Mouse (Mus musculus): ENCODE measurements around the gene A530064D06Rik. TPM values are rescaled to one million over a fixed set of nuclear protein-coding genes. Genes with fewer than 3 reads are reported as not detected.

Gene A530064D06Rik
- total RNA-seq, 1 experiment = not detected

DNA sequence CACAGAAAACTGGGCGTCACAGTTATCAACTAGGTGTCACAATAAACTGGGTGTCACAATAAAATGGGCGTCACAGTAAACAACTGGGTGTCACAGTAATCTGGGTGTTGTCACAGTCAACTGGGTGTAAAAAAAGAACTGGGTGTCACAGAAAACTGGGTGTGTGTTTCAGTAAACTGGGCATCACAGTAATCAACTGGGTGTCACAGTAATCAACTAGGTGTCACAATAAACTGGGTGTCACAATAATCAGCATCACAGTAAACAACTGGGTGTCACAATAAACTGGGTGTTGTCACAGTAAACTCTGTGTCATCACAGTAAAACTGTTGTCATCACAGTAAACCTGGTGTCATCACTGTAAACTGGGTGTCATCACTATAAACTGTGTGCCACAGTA lies 25.3 kb upstream of the A530064D06Rik start:
- no peak for DNase-seq (ENCODE audit: low read depth, low spot score)
- Histone ChIP-seq H3K9ac (ENCODE audit: insufficient read depth, low read depth, low read length, poor library complexity, severe bottlenecking) (no peak overlapping the region), H3K4me3 (ENCODE audit: insufficient read depth in 1 of 2, low read depth in 1 of 2, low read length in 2 of 2, poor library complexity in 1 of 2, severe bottlenecking in 1 of 2) (no peak overlapping the region), H3K4me1 (ENCODE audit: control insufficient read depth in 2 of 2, insufficient read depth in 2 of 2, low read length in 2 of 2, poor library complexity in 1 of 2) (no peaks in the 10 kb centered on the region), H3K9me3 (ENCODE audit: control insufficient read depth, insufficient read depth, low read depth, low read length) (no peaks in the 10 kb centered on the region), H3K36me3 (ENCODE audit: control insufficient read depth, insufficient read depth, low read length, poor library complexity, severe bottlenecking) (no peaks in the 10 kb centered on the region), H3K27ac (ENCODE audit: insufficient read depth, low read depth, low read length, poor library complexity, severe bottlenecking) (no peak overlapping the region)
- in situ Hi-C loops (cut with MboI; ENCODE audit: low sequenced_read_pairs in 2 of 2, unreplicated experiment in 2 of 2) = no loop called here
- TF ChIP-seq CHD2 (IDR thresholded peaks at IDR 0.05; ENCODE audit: low read depth, low read length) (no peak), MAFK (IDR thresholded peaks at IDR 0.05; ENCODE audit: insufficient read depth, low read depth, low read length) (no peak), ZNF384 (IDR thresholded peaks at IDR 0.05; ENCODE audit: low read depth, low read length) (no peak), ZC3H11A (IDR thresholded peaks at IDR 0.05; ENCODE audit: borderline replicate concordance, low read depth, low read length) (no peak), HCFC1 (IDR thresholded peaks at IDR 0.05; ENCODE audit: borderline replicate concordance, insufficient read depth, low read length) (no peak)

- TF ChIP-seq HCFC1 (IDR thresholded peaks at IDR 0.05; ENCODE audit: borderline replicate concordance, insufficient read depth, low read length) = no peak
- TF ChIP-seq CHD2 (IDR thresholded peaks at IDR 0.05; ENCODE audit: low read depth, low read length) = no peak
- no peak for TF ChIP-seq ZC3H11A (IDR thresholded peaks at IDR 0.05; ENCODE audit: borderline replicate concordance, low read depth, low read length)
- TF ChIP-seq ZNF384 (IDR thresholded peaks at IDR 0.05; ENCODE audit: low read depth, low read length) = no peak
- TF ChIP-seq MAFK (IDR thresholded peaks at IDR 0.05; ENCODE audit: insufficient read depth, low read depth, low read length) = no peak
- H3K9me3 ChIP-seq (ENCODE audit: control insufficient read depth, insufficient read depth, low read depth, low read length) = no peaks in the 10 kb centered on the region
- H3K4me3 ChIP-seq (ENCODE audit: insufficient read depth in 1 of 2, low read depth in 1 of 2, low read length in 2 of 2, poor library complexity in 1 of 2, severe bottlenecking in 1 of 2) = no peak overlapping the region
- in situ Hi-C loops (cut with MboI; ENCODE audit: low sequenced_read_pairs in 2 of 2, unreplicated experiment in 2 of 2) = no loop called here
- H3K36me3 ChIP-seq (ENCODE audit: control insufficient read depth, insufficient read depth, low read length, poor library complexity, severe bottlenecking) = no peaks in the 10 kb centered on the region
- no peak overlapping the region for H3K9ac ChIP-seq (ENCODE audit: insufficient read depth, low read depth, low read length, poor library complexity, severe bottlenecking)
- no peak for DNase-seq (ENCODE audit: low read depth, low spot score)
- no peaks in the 10 kb centered on the region for H3K4me1 ChIP-seq (ENCODE audit: control insufficient read depth in 2 of 2, insufficient read depth in 2 of 2, low read length in 2 of 2, poor library complexity in 1 of 2)
- no peak overlapping the region for H3K27ac ChIP-seq (ENCODE audit: insufficient read depth, low read depth, low read length, poor library complexity, severe bottlenecking)
These were observed 18.2 kb upstream of the A530064D06Rik start for GRCm38 (mm10) chr17:48185252-48185651.

DNA sequence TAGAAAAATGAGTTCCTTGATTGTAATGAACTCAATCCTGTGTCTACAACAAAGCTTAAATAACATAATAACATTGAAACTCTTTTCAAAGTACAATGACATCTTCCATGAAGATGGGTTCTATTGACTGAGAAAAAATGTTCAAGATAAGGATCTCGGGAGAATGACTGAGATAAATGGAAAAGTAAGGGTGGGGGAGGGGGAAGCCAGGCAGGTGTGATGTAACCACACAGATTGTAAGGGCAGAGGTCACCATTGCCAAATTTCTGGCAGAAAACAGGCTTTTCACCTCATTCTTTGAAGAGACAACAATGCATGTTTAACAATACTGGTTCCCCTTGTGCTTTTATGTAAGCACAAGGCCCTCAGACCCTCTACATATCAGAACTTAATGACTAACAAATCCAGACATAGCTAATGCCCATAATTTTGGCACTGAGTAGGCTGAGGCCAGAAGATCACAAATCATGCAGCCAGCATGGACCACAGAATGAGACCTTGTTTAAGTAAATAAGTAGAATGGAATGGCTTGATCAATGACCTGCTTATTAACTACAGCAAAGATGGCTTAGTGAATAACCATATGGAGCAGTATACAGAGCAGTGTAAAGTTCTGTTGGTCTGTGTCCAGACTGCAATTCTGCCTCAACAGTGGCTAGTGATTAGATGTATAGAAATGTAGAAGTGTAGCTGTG lies 9.5 kb downstream of the A530064D06Rik start:
- Histone ChIP-seq H3K27ac (ENCODE audit: insufficient read depth, low read depth, low read length, poor library complexity, severe bottlenecking) (no peak overlapping the region), H3K9ac (ENCODE audit: insufficient read depth, low read depth, low read length, poor library complexity, severe bottlenecking) (no peak overlapping the region), H3K4me1 (ENCODE audit: control insufficient read depth in 2 of 2, insufficient read depth in 2 of 2, low read length in 2 of 2, poor library complexity in 1 of 2) (no peaks in the 10 kb centered on the region), H3K36me3 (ENCODE audit: control insufficient read depth, insufficient read depth, low read length, poor library complexity, severe bottlenecking) (no peaks in the 10 kb centered on the region), H3K9me3 (ENCODE audit: control insufficient read depth, insufficient read depth, low read depth, low read length) (no peaks in the 10 kb centered on the region), H3K4me3 (ENCODE audit: insufficient read depth in 1 of 2, low read depth in 1 of 2, low read length in 2 of 2, poor library complexity in 1 of 2, severe bottlenecking in 1 of 2) (no peak overlapping the region)
- DNase-seq (ENCODE audit: low read depth, low spot score) = no peak
- no peak for TF ChIP-seq CHD2 (IDR thresholded peaks at IDR 0.05; ENCODE audit: low read depth, low read length)
- no peak for TF ChIP-seq ZNF384 (IDR thresholded peaks at IDR 0.05; ENCODE audit: low read depth, low read length)
- TF ChIP-seq ZC3H11A (IDR thresholded peaks at IDR 0.05; ENCODE audit: borderline replicate concordance, low read depth, low read length) = no peak
- no peak for TF ChIP-seq MAFK (IDR thresholded peaks at IDR 0.05; ENCODE audit: insufficient read depth, low read depth, low read length)
- TF ChIP-seq HCFC1 (IDR thresholded peaks at IDR 0.05; ENCODE audit: borderline replicate concordance, insufficient read depth, low read length) = no peak
- in situ Hi-C loops (cut with MboI; ENCODE audit: low sequenced_read_pairs in 2 of 2, unreplicated experiment in 2 of 2) = no loop called here

DNA sequence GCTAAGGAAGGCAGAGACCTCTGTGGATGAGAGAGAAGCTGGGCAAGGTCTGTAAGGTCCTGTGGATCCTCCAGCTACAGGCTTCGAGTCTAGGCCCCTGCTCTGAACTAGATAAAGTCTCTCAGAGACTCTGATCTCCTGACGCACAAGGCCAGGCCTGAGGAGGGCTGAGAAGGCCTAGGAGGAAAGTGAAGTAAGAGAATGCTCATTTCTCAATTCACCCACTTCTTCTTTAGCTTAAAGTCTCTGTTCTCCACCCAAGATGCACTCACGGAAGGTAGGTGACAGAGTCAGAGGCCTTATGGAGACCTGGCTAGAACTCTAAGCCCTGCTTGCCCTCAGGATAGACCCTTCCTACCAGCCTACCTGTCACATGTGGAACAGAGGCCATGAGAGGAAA lies 21.0 kb downstream of the A530064D06Rik start, which contains the start of gene 9830107B12Rik:
Gene 9830107B12Rik, minus strand, starts transcription at position 149 of the 400 bp plus-strand sequence.
- no peaks in the 10 kb centered on the region for H3K4me1 ChIP-seq (ENCODE audit: control insufficient read depth in 2 of 2, insufficient read depth in 2 of 2, low read length in 2 of 2, poor library complexity in 1 of 2)
- no peak within 1 kb of the TSS for H3K9ac ChIP-seq (ENCODE audit: insufficient read depth, low read depth, low read length, poor library complexity, severe bottlenecking)
- no peaks in the 10 kb centered on the region for H3K9me3 ChIP-seq (ENCODE audit: control insufficient read depth, insufficient read depth, low read depth, low read length)
- H3K4me3 ChIP-seq (ENCODE audit: insufficient read depth in 1 of 2, low read depth in 1 of 2, low read length in 2 of 2, poor library complexity in 1 of 2, severe bottlenecking in 1 of 2) = no peak within 1 kb of the TSS
- no peak within 1 kb of the TSS for H3K27ac ChIP-seq (ENCODE audit: insufficient read depth, low read depth, low read length, poor library complexity, severe bottlenecking)
- in situ Hi-C loops (cut with MboI; ENCODE audit: low sequenced_read_pairs in 2 of 2, unreplicated experiment in 2 of 2) = no loop called here
- TF ChIP-seq ZC3H11A (IDR thresholded peaks at IDR 0.05; ENCODE audit: borderline replicate concordance, low read depth, low read length) = no peak
- no peak for TF ChIP-seq HCFC1 (IDR thresholded peaks at IDR 0.05; ENCODE audit: borderline replicate concordance, insufficient read depth, low read length)
- no peak for TF ChIP-seq ZNF384 (IDR thresholded peaks at IDR 0.05; ENCODE audit: low read depth, low read length)
- TF ChIP-seq MAFK (IDR thresholded peaks at IDR 0.05; ENCODE audit: insufficient read depth, low read depth, low read length) = no peak
- DNase-seq (ENCODE audit: low read depth, low spot score) = no peak
- H3K36me3 ChIP-seq (ENCODE audit: control insufficient read depth, insufficient read depth, low read length, poor library complexity, severe bottlenecking) = no peaks in the 10 kb centered on the region

Data from ES-E14 (cell line).